Mouse (Mus musculus): Measurements from ENCODE around the gene Nt5e. TPM values are rescaled to one million over a fixed set of nuclear protein-coding genes. Genes with fewer than 3 reads are reported as not detected.

Nt5e gene
- polyA plus RNA-seq, 1 experiment from 2014 or later: 6.8 TPM

GRCm38 (mm10) chr9:88388826-88389225, 61.8 kb downstream of the Nt5e start:
- Histone ChIP-seq H3K4me2 (no peak overlapping the region), H3K9me3 (no peaks in the 10 kb centered on the region), H3K36me3 (peaks cover 35% of the 10 kb centered on the region), H3K4me3 (replicated peaks) (no peak overlapping the region), H3K9ac (replicated peaks) (no peak overlapping the region), H3K4me1 (replicated peaks) (no peaks in the 10 kb centered on the region), H3K27me3 (no peaks in the 10 kb centered on the region), H3K27ac (no peak overlapping the region)
- 76% methylated on average over 5 of the region's 5 CpGs for WGBS
- ATAC-seq (ENCODE audit: insufficient number of reproducible peaks, insufficient read depth, low FRiP score, low TSS enrichment, low read depth): no peak

GRCm38 (mm10) chr9:88394852-88395251, 67.9 kb downstream of the Nt5e start:
- no peak overlapping the region for H3K9ac ChIP-seq (replicated peaks)
- peaks cover 37% of the 10 kb centered on the region for H3K36me3 ChIP-seq
- H3K4me2 ChIP-seq: no peak overlapping the region
- no peak overlapping the region for H3K4me3 ChIP-seq (replicated peaks)
- WGBS: 91% methylated on average over 8 of the region's 8 CpGs
- H3K27ac ChIP-seq: no peak overlapping the region
- H3K27me3 ChIP-seq: no peaks in the 10 kb centered on the region
- ATAC-seq (ENCODE audit: insufficient number of reproducible peaks, insufficient read depth, low FRiP score, low TSS enrichment, low read depth): no peak
- no peaks in the 10 kb centered on the region for H3K9me3 ChIP-seq
- no peaks in the 10 kb centered on the region for H3K4me1 ChIP-seq (replicated peaks)

- Histone ChIP-seq H3K4me2 (no peak overlapping the region), H3K4me1 (replicated peaks) (no peaks in the 10 kb centered on the region), H3K27ac (no peak overlapping the region), H3K36me3 (peaks cover 43% of the 10 kb centered on the region), H3K9ac (replicated peaks) (no peak overlapping the region), H3K4me3 (replicated peaks) (no peak overlapping the region), H3K27me3 (no peaks in the 10 kb centered on the region), H3K9me3 (no peaks in the 10 kb centered on the region)
- ATAC-seq (ENCODE audit: insufficient number of reproducible peaks, insufficient read depth, low FRiP score, low TSS enrichment, low read depth): no peak
- WGBS: 90% methylated on average over 1 of the region's 1 CpGs
These were observed 71.5 kb downstream of the Nt5e start for GRCm38 (mm10) chr9:88398461-88398860.

GRCm38 (mm10) chr9:88404088-88404487, 77.1 kb downstream of the Nt5e start:
- no peaks in the 10 kb centered on the region for H3K4me1 ChIP-seq (replicated peaks)
- H3K36me3 ChIP-seq: peaks cover 27% of the 10 kb centered on the region
- H3K4me3 ChIP-seq (replicated peaks): no peak overlapping the region
- H3K27me3 ChIP-seq: no peaks in the 10 kb centered on the region
- no peak overlapping the region for H3K4me2 ChIP-seq
- H3K9ac ChIP-seq (replicated peaks): no peak overlapping the region
- no peak for ATAC-seq (ENCODE audit: insufficient number of reproducible peaks, insufficient read depth, low FRiP score, low TSS enrichment, low read depth)
- no peaks in the 10 kb centered on the region for H3K9me3 ChIP-seq
- WGBS: 80% methylated on average over 10 of the region's 10 CpGs
- H3K27ac ChIP-seq: no peak overlapping the region

- WGBS: 92% methylated on average over 6 of the region's 6 CpGs
These were observed 77.5 kb downstream of the Nt5e start for GRCm38 (mm10) chr9:88404515-88404914.

GRCm38 (mm10) chr9:88409978-88410377, 83.0 kb downstream of the Nt5e start:
- Histone ChIP-seq H3K4me3 (replicated peaks) (no peak overlapping the region), H3K9me3 (no peaks in the 10 kb centered on the region), H3K36me3 (peaks cover 14% of the 10 kb centered on the region; the same call in 1 of the 2 replicates), H3K4me2 (no peak overlapping the region), H3K27ac (no peak overlapping the region), H3K9ac (replicated peaks) (no peak overlapping the region), H3K27me3 (no peaks in the 10 kb centered on the region), H3K4me1 (replicated peaks) (no peaks in the 10 kb centered on the region)
- 81% methylated on average over 2 of the region's 2 CpGs for WGBS
- no peak for ATAC-seq (ENCODE audit: insufficient number of reproducible peaks, insufficient read depth, low FRiP score, low TSS enrichment, low read depth)

More at GRCm38 (mm10) chr9:88404515-88404914, 77.5 kb downstream of the Nt5e start:
- no peaks in the 10 kb centered on the region for H3K4me1 ChIP-seq (replicated peaks)
- no peak overlapping the region for H3K4me2 ChIP-seq
- H3K9me3 ChIP-seq: no peaks in the 10 kb centered on the region
- H3K27ac ChIP-seq: no peak overlapping the region
- no peak overlapping the region for H3K9ac ChIP-seq (replicated peaks)
- no peaks in the 10 kb centered on the region for H3K27me3 ChIP-seq
- ATAC-seq (ENCODE audit: insufficient number of reproducible peaks, insufficient read depth, low FRiP score, low TSS enrichment, low read depth): no peak
- no peak overlapping the region for H3K4me3 ChIP-seq (replicated peaks)
- peaks cover 27% of the 10 kb centered on the region for H3K36me3 ChIP-seq

- Histone ChIP-seq H3K4me3 (replicated peaks) (no peak overlapping the region), H3K27me3 (no peaks in the 10 kb centered on the region), H3K27ac (no peak overlapping the region), H3K9ac (replicated peaks) (no peak overlapping the region), H3K4me2 (no peak overlapping the region), H3K36me3 (peaks cover 25% of the 10 kb centered on the region; the same call in 1 of the 2 replicates), H3K4me1 (replicated peaks) (no peaks in the 10 kb centered on the region), H3K9me3 (no peaks in the 10 kb centered on the region)
- 67% methylated on average over 1 of the region's 1 CpGs for WGBS
- no peak for ATAC-seq (ENCODE audit: insufficient number of reproducible peaks, insufficient read depth, low FRiP score, low TSS enrichment, low read depth)
These were observed 89.8 kb downstream of the Nt5e start for GRCm38 (mm10) chr9:88416752-88417151.

Other genes with a start within 250 kb of the Nt5e start
- 23.2 and 24.9 TPM in 2 replicates for gene Snx14, start 111.8 kb downstream of the Nt5e start, polyA plus RNA-seq (2016; fragmentation: Nextera tagmentation; extraction: Ambion mirVana)
- 0.93 and 1.7 TPM in 2 replicates for gene Gm20537, start 129.4 kb downstream of the Nt5e start, polyA plus RNA-seq (2016; fragmentation: Nextera tagmentation; extraction: Ambion mirVana)
- 124 and 132 TPM in 2 replicates for gene Syncrip, start 155.4 kb downstream of the Nt5e start, polyA plus RNA-seq (2016; fragmentation: Nextera tagmentation; extraction: Ambion mirVana)
- 12.7 and 14.3 TPM in 2 replicates for gene Zfp949, start 220.8 kb downstream of the Nt5e start, polyA plus RNA-seq (2016; fragmentation: Nextera tagmentation; extraction: Ambion mirVana)